Mouse (Mus musculus) MEL (cell line): Measurements from ENCODE around the gene Htr2b.

Source experiments
- CTCF ChIP-seq, 3 experiments: IDR thresholded peaks in 2 of 3; conservative IDR thresholded peaks in 1 of 3; 2 replicates each; pipeline ENCODE4 v1.5.1; 2011 to 2012; ENCODE audit warnings: low read length in 3 of 3, low read depth in 2 of 3, mild to moderate bottlenecking in 2 of 3, improper control_type of control experiment in 1 of 3, inconsistent platforms in 1 of 3, mixed read lengths in 1 of 3, moderate library complexity in 1 of 3; ENCODE audit not compliant: control insufficient read depth in 1 of 3, insufficient read depth in 1 of 3, poor library complexity in 1 of 3, severe bottlenecking in 1 of 3
- EP300 ChIP-seq, 2 experiments: IDR thresholded peaks; 2 replicates each; pipeline ENCODE4 v1.6.1; 2011; ENCODE audit warnings: improper control_type of control experiment in 2 of 2, low read length in 2 of 2, low read depth in 1 of 2, mild to moderate bottlenecking in 1 of 2
- MYC ChIP-seq: IDR thresholded peaks from 2 replicates; pipeline ENCODE4 v1.6.1; 2011; ENCODE audit warnings: low read depth, mild to moderate bottlenecking, low read length, improper control_type of control experiment, moderate library complexity
- POLR2AphosphoS5 ChIP-seq: IDR thresholded peaks from 2 replicates; pipeline ENCODE4 v1.6.1; 2012; ENCODE audit warnings: low read depth, borderline replicate concordance, mild to moderate bottlenecking, inconsistent platforms, low read length, moderate library complexity, mixed read lengths

DNA sequence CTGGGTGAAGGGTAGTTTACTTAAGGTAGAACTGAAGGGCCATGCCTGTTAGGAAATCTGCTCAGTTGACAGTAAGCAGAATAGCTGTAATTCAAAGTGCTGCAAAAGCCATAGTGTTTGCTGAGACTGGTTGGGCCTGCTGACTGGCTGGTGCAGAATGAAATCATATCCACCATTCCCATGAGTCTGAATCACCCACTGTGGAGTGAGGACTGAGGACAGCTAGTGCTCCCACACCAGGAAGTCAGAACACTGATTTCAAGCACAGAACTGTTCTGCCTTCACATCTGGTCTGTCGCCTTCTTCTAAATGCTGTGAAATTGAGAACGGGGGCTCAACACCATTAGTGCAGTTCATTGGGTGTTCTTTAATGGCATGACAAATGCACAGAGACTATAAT, 14.3 kb upstream of the Htr2b start:
- TF ChIP-seq MYC, result no peak
- TF ChIP-seq POLR2AphosphoS5, result no peak
- TF ChIP-seq EP300 (IDR thresholded peaks at IDR 0.05; ENCODE audit: low read depth in 1 of 2, low read length in 2 of 2), result no peak
- no peak for TF ChIP-seq CTCF (IDR thresholded peaks at IDR 0.05 in 2 of 3, conservative IDR thresholded peaks at IDR 0.05 in 1 of 3; ENCODE audit: control insufficient read depth in 1 of 3, insufficient read depth in 1 of 3, low read depth in 2 of 3, low read length in 3 of 3, poor library complexity in 1 of 3, severe bottlenecking in 1 of 3)
